Mouse (Mus musculus) limb, embryonic 11.5 days (tissue): ENCODE measurements around the gene Larp1. TPM values are rescaled to one million over a fixed set of nuclear protein-coding genes. Genes with fewer than 3 reads are reported as not detected.

Source experiments
- ATAC-seq: fragments of 200-750 bp; cut with Nextera tagmentation; 2 replicates; pipeline ENCODE4 v1.8.0; 2017; ENCODE audit warnings: low read depth; ENCODE audit not compliant: insufficient number of reproducible peaks, low FRiP score, low TSS enrichment
- DNase-seq: peaks from one replicate; pipeline ENCODE4 v3.0.0-alpha.2; 2015; ENCODE audit warnings: low spot score
- H3K27ac ChIP-seq: fragments of 300-500 bp; sonication (generic); replicated peaks from 2 replicates; pipeline ENCODE4 v1.5.1; 2014; ENCODE audit warnings: low read depth, mild to moderate bottlenecking, low read length
- H3K27me3 ChIP-seq: fragments of 300-500 bp; sonication (generic); 2 replicates; pipeline ENCODE4 v1.6.1; 2014; ENCODE audit warnings: mild to moderate bottlenecking, low read length, mixed read lengths; ENCODE audit not compliant: control insufficient read depth, insufficient read depth
- H3K36me3 ChIP-seq: fragments of 300-500 bp; sonication (generic); 2 replicates; pipeline ENCODE4 v1.6.1; 2014; ENCODE audit warnings: mild to moderate bottlenecking, low read length, moderate library complexity, mixed read lengths; ENCODE audit not compliant: control insufficient read depth, insufficient read depth
- H3K4me1 ChIP-seq: fragments of 300-500 bp; sonication (generic); 2 replicates; pipeline ENCODE4 v1.6.1; 2014; ENCODE audit warnings: low read length, mixed read lengths; ENCODE audit not compliant: control insufficient read depth, insufficient read depth
- H3K4me2 ChIP-seq: fragments of 300-500 bp; sonication (generic); 2 replicates; pipeline ENCODE4 v1.6.1; 2014; ENCODE audit warnings: low read depth, mild to moderate bottlenecking, moderate library complexity; ENCODE audit not compliant: severe bottlenecking
- H3K4me3 ChIP-seq: fragments of 300-500 bp; sonication (generic); 2 replicates; pipeline ENCODE4 v1.5.1; 2014; ENCODE audit warnings: low read depth, low read length
- H3K9ac ChIP-seq: fragments of 300-500 bp; sonication (generic); 2 replicates; pipeline ENCODE4 v1.6.1; 2014; ENCODE audit warnings: mild to moderate bottlenecking, low read length
- H3K9me3 ChIP-seq: fragments of 300-500 bp; sonication (generic); 2 replicates; pipeline ENCODE4 v1.6.1; 2016; ENCODE audit warnings: low read length; ENCODE audit not compliant: control insufficient read depth
- WGBS: fragments of 180-500 bp; shearing (Covaris S2); extraction: QIAGEN DNeasy Blood & Tissue Kit; methylation state at CpG from one replicate; pipeline ENCODE4 v1.1.7; 2014; 5-methylcytosine and 5-hydroxymethylcytosine counted together
- polyA plus RNA-seq: library from polyadenylated mRNA; unstranded; fragments of >200 nt; fragmentation: Nextera tagmentation; extraction: Ambion mirVana; gene quantifications from 2 replicates; pipeline ENCODE4 v1.2.1, GENCODE M21; 2014

Gene Larp1
- polyA plus RNA-seq, 1 experiment from 2014 or later = 18.9 TPM

GRCm38 (mm10) chr11:58015339-58015738 lies 6.5 kb downstream of the Larp1 start:
- Histone ChIP-seq H3K4me3 (no peak overlapping the region), H3K9me3 (no peaks in the 10 kb centered on the region), H3K27ac (no peak overlapping the region), H3K4me1 (peaks cover 15% of the 10 kb centered on the region), H3K27me3 (no peaks in the 10 kb centered on the region), H3K9ac (no peak overlapping the region), H3K36me3 (no peaks in the 10 kb centered on the region), H3K4me2 (no peak overlapping the region)
- ATAC-seq = no peak
- 80% methylated on average over 2 of the region's 2 CpGs for WGBS
- no peak for DNase-seq

GRCm38 (mm10) chr11:58016371-58016770 lies 7.5 kb downstream of the Larp1 start:
- Histone ChIP-seq H3K27me3 (no peaks in the 10 kb centered on the region), H3K9ac (no peak overlapping the region), H3K4me1 (peaks cover 10% of the 10 kb centered on the region), H3K36me3 (no peaks in the 10 kb centered on the region), H3K4me3 (no peak overlapping the region), H3K9me3 (no peaks in the 10 kb centered on the region), H3K4me2 (no peak overlapping the region), H3K27ac (no peak overlapping the region)
- ATAC-seq (no peak), DNase-seq (no peak)
- WGBS = 66% methylated on average over 3 of the region's 3 CpGs

GRCm38 (mm10) chr11:58017422-58017821 lies 8.6 kb downstream of the Larp1 start:
- Histone ChIP-seq H3K4me2 (no peak overlapping the region), H3K27me3 (no peaks in the 10 kb centered on the region), H3K4me3 (no peak overlapping the region), H3K27ac (no peak overlapping the region), H3K4me1 (peaks cover 13% of the 10 kb centered on the region), H3K9ac (no peak overlapping the region), H3K36me3 (no peaks in the 10 kb centered on the region), H3K9me3 (no peaks in the 10 kb centered on the region)
- no peak for ATAC-seq
- WGBS = 77% methylated on average over 1 of the region's 1 CpGs
- DNase-seq = no peak

- ATAC-seq (no peak), DNase-seq (no peak)
- Histone ChIP-seq H3K4me1 (peaks cover 13% of the 10 kb centered on the region), H3K36me3 (no peaks in the 10 kb centered on the region), H3K27ac (no peak overlapping the region), H3K9ac (no peak overlapping the region), H3K9me3 (no peaks in the 10 kb centered on the region), H3K4me2 (no peak overlapping the region), H3K27me3 (no peaks in the 10 kb centered on the region), H3K4me3 (no peak overlapping the region)
- 86% methylated on average over 2 of the region's 2 CpGs for WGBS
Measured at GRCm38 (mm10) chr11:58018287-58018686, 9.4 kb downstream of the Larp1 start.

- no peak overlapping the region for H3K4me2 ChIP-seq
- DNase-seq (no peak), ATAC-seq (no peak)
- H3K9me3 ChIP-seq = no peaks in the 10 kb centered on the region
- H3K27me3 ChIP-seq = no peaks in the 10 kb centered on the region
- H3K4me3 ChIP-seq = no peak overlapping the region
- no peak overlapping the region for H3K9ac ChIP-seq
- WGBS = 94% methylated on average over 4 of the region's 4 CpGs
- H3K27ac ChIP-seq = no peak overlapping the region
- no peaks in the 10 kb centered on the region for H3K36me3 ChIP-seq
- H3K4me1 ChIP-seq = peaks cover 13% of the 10 kb centered on the region
Measured at GRCm38 (mm10) chr11:58018701-58019100, 9.8 kb downstream of the Larp1 start.

GRCm38 (mm10) chr11:58021095-58021494 lies 12.2 kb downstream of the Larp1 start:
- DNase-seq (no peak), ATAC-seq (no peak)
- H3K9ac ChIP-seq = no peak overlapping the region
- H3K4me2 ChIP-seq = no peak overlapping the region
- no peak overlapping the region for H3K27ac ChIP-seq
- H3K36me3 ChIP-seq = no peaks in the 10 kb centered on the region
- no peak overlapping the region for H3K4me3 ChIP-seq
- H3K27me3 ChIP-seq = no peaks in the 10 kb centered on the region
- H3K4me1 ChIP-seq = peaks cover 12% of the 10 kb centered on the region
- 80% methylated on average over 1 of the region's 1 CpGs for WGBS
- H3K9me3 ChIP-seq = no peaks in the 10 kb centered on the region

GRCm38 (mm10) chr11:58021618-58022017 lies 12.8 kb downstream of the Larp1 start:
- Histone ChIP-seq H3K4me2 (no peak overlapping the region), H3K27me3 (no peaks in the 10 kb centered on the region), H3K27ac (no peak overlapping the region), H3K36me3 (no peaks in the 10 kb centered on the region), H3K4me3 (no peak overlapping the region), H3K9ac (no peak overlapping the region), H3K9me3 (no peaks in the 10 kb centered on the region), H3K4me1 (peaks cover 8% of the 10 kb centered on the region)
- DNase-seq (no peak), ATAC-seq (no peak)
- 46% methylated on average over 2 of the region's 2 CpGs for WGBS

GRCm38 (mm10) chr11:58024271-58024670 lies 15.4 kb downstream of the Larp1 start:
- Histone ChIP-seq H3K4me3 (no peak overlapping the region), H3K9ac (no peak overlapping the region), H3K4me2 (no peak overlapping the region), H3K4me1 (0 out of 2 replicates have a peak, but pooled peaks cover 3% of the 10 kb centered on the region), H3K36me3 (no peaks in the 10 kb centered on the region), H3K27me3 (no peaks in the 10 kb centered on the region), H3K9me3 (no peaks in the 10 kb centered on the region), H3K27ac (no peak overlapping the region)
- DNase-seq = no peak
- 82% methylated on average over 1 of the region's 1 CpGs for WGBS
- ATAC-seq = no peak

- Histone ChIP-seq H3K4me2 (no peak overlapping the region), H3K9ac (no peak overlapping the region), H3K36me3 (no peaks in the 10 kb centered on the region), H3K27ac (no peak overlapping the region), H3K4me1 (0 out of 2 replicates have a peak, but pooled peaks cover 3% of the 10 kb centered on the region), H3K9me3 (no peaks in the 10 kb centered on the region), H3K4me3 (no peak overlapping the region), H3K27me3 (no peaks in the 10 kb centered on the region)
- no peak for ATAC-seq
- no peak for DNase-seq
- WGBS = 91% methylated on average over 2 of the region's 2 CpGs
Measured at GRCm38 (mm10) chr11:58024671-58025070, 15.8 kb downstream of the Larp1 start.
